Mouse (Mus musculus) neural tube, embryonic 12.5 days (tissue): ENCODE results near the gene Asb9. TPM values are rescaled to one million over a fixed set of nuclear protein-coding genes. Genes with fewer than 3 reads are reported as not detected.
A peak's percentile ranks its signal among the peaks of the same experiment; 100 is the strongest.

Source experiments
- ATAC-seq: fragments of 200-750 bp; cut with Nextera tagmentation; 2 replicates; pipeline ENCODE4 v1.8.0; 2017; ENCODE audit warnings: low read depth, mild to moderate bottlenecking, moderate TSS enrichment, moderate library complexity; ENCODE audit not compliant: low FRiP score
- H3K27ac ChIP-seq: fragments of 300-500 bp; sonication (generic); 2 replicates; pipeline ENCODE4 v1.5.1; 2016
- H3K27me3 ChIP-seq: fragments of 300-500 bp; sonication (generic); replicated peaks from 2 replicates; pipeline ENCODE4 v1.6.1; 2016; ENCODE audit warnings: mild to moderate bottlenecking
- H3K36me3 ChIP-seq: fragments of 300-500 bp; sonication (generic); 2 replicates; pipeline ENCODE4 v1.6.1; 2016; ENCODE audit warnings: mild to moderate bottlenecking
- H3K4me1 ChIP-seq: fragments of 300-500 bp; sonication (generic); 2 replicates; pipeline ENCODE4 v1.6.1; 2016
- H3K4me2 ChIP-seq: fragments of 300-500 bp; sonication (generic); replicated peaks from 2 replicates; pipeline ENCODE4 v1.6.1; 2016; ENCODE audit warnings: mild to moderate bottlenecking
- H3K4me3 ChIP-seq: fragments of 300-500 bp; sonication (generic); 2 replicates; pipeline ENCODE4 v1.5.1; 2016
- H3K9ac ChIP-seq: fragments of 300-500 bp; sonication (generic); 2 replicates; pipeline ENCODE4 v1.6.1; 2016; ENCODE audit warnings: mild to moderate bottlenecking
- H3K9me3 ChIP-seq: fragments of 300-500 bp; sonication (generic); 2 replicates; pipeline ENCODE4 v1.6.1; 2016; ENCODE audit warnings: mild to moderate bottlenecking
- WGBS: fragments of 180-500 bp; shearing (Covaris S2); methylation state at CpG from one replicate; pipeline ENCODE4 v1.1.7; 2016; 5-methylcytosine and 5-hydroxymethylcytosine counted together
- polyA plus RNA-seq: library from polyadenylated mRNA; unstranded; fragments of >200 nt; fragmentation: Nextera tagmentation; extraction: Ambion mirVana; gene quantifications from 2 replicates; pipeline ENCODE4 v1.2.1, GENCODE M21; 2016

Gene Asb9
- polyA plus RNA-seq = 0.36 TPM in 1 of 2 replicates, not detected in the other

- WGBS = 78% methylated on average over 10 of the region's 10 CpGs
- no peak within 1 kb of the TSS for H3K27ac ChIP-seq
Measured at GRCm38 (mm10) chrX:164505709-164506498, at the start of gene Asb9. Asb9 (plus strand) TSS chrX:164506327.

GRCm38 (mm10) chrX:164459205-164459878, 46.8 kb upstream of the Asb9 start:
- ATAC-seq = no peak
- Histone ChIP-seq H3K27me3 (no peaks in the 10 kb centered on the region), H3K9ac (no peak overlapping the region), H3K4me2 (no peak overlapping the region), H3K9me3 (no peaks in the 10 kb centered on the region), H3K4me1 (no peaks in the 10 kb centered on the region), H3K27ac (no peak overlapping the region), H3K4me3 (no peak overlapping the region), H3K36me3 (no peaks in the 10 kb centered on the region)
- WGBS = 69% methylated on average over 6 of the region's 6 CpGs

More at GRCm38 (mm10) chrX:164505709-164506498, at the start of gene Asb9:
- no peaks in the 10 kb centered on the region for H3K4me1 ChIP-seq
- no peaks in the 10 kb centered on the region for H3K36me3 ChIP-seq
- no peak for ATAC-seq
- no peak within 1 kb of the TSS for H3K4me2 ChIP-seq
- H3K9me3 ChIP-seq = no peaks in the 10 kb centered on the region
- H3K4me3 ChIP-seq = no peak within 1 kb of the TSS
- no peak within 1 kb of the TSS for H3K9ac ChIP-seq
- H3K27me3 ChIP-seq = no peaks in the 10 kb centered on the region

GRCm38 (mm10) chrX:164502258-164502657, 3.9 kb upstream of the Asb9 start:
- Histone ChIP-seq H3K27me3 (no peaks in the 10 kb centered on the region), H3K36me3 (no peaks in the 10 kb centered on the region), H3K9me3 (no peaks in the 10 kb centered on the region), H3K9ac (no peak overlapping the region), H3K4me3 (no peak overlapping the region), H3K4me1 (no peaks in the 10 kb centered on the region), H3K4me2 (no peak overlapping the region), H3K27ac (no peak overlapping the region)
- no peak for ATAC-seq
- 73% methylated on average over 2 of the region's 2 CpGs for WGBS

GRCm38 (mm10) chrX:164507068-164507467, 941 bp downstream of the Asb9 start:
- Histone ChIP-seq H3K4me3 (no peak overlapping the region), H3K9me3 (no peaks in the 10 kb centered on the region), H3K4me2 (no peak overlapping the region), H3K4me1 (no peaks in the 10 kb centered on the region), H3K27ac (no peak overlapping the region), H3K9ac (no peak overlapping the region), H3K36me3 (no peaks in the 10 kb centered on the region), H3K27me3 (no peaks in the 10 kb centered on the region)
- no peak for ATAC-seq
- 89% methylated on average over 4 of the region's 4 CpGs for WGBS

- Histone ChIP-seq H3K9ac (no peak overlapping the region), H3K4me2 (no peak overlapping the region), H3K27ac (no peak overlapping the region), H3K9me3 (no peaks in the 10 kb centered on the region), H3K36me3 (no peaks in the 10 kb centered on the region), H3K4me3 (no peak overlapping the region), H3K27me3 (no peaks in the 10 kb centered on the region), H3K4me1 (no peaks in the 10 kb centered on the region)
- WGBS = 77% methylated on average over 3 of the region's 3 CpGs
- no peak for ATAC-seq
Measured at GRCm38 (mm10) chrX:164508728-164509127, 2.6 kb downstream of the Asb9 start.

GRCm38 (mm10) chrX:164522138-164522537, 16.0 kb downstream of the Asb9 start:
- Histone ChIP-seq H3K27ac (no peak overlapping the region), H3K9me3 (no peaks in the 10 kb centered on the region), H3K27me3 (no peaks in the 10 kb centered on the region), H3K9ac (no peak overlapping the region), H3K4me1 (no peaks in the 10 kb centered on the region), H3K4me3 (no peak overlapping the region), H3K36me3 (no peaks in the 10 kb centered on the region), H3K4me2 (no peak overlapping the region)
- no peak for ATAC-seq

GRCm38 (mm10) chrX:164526566-164526965, 20.4 kb downstream of the Asb9 start:
- Histone ChIP-seq H3K27me3 (no peaks in the 10 kb centered on the region), H3K4me3 (no peak overlapping the region), H3K27ac (no peak overlapping the region), H3K4me1 (no peaks in the 10 kb centered on the region), H3K9ac (no peak overlapping the region), H3K36me3 (no peaks in the 10 kb centered on the region), H3K4me2 (no peak overlapping the region), H3K9me3 (no peaks in the 10 kb centered on the region)
- 48% methylated on average over 1 of the region's 1 CpGs for WGBS
- no peak for ATAC-seq

- peak; percentile 77 for ATAC-seq
- H3K9me3 ChIP-seq = no peaks in the 10 kb centered on the region
- no peaks in the 10 kb centered on the region for H3K4me1 ChIP-seq
- no peaks in the 10 kb centered on the region; the same call in 1 of the 2 replicates for H3K27me3 ChIP-seq
- 37% methylated on average over 11 of the region's 11 CpGs for WGBS
- H3K36me3 ChIP-seq = no peaks in the 10 kb centered on the region
- H3K27ac ChIP-seq = no peak overlapping the region
- no peak overlapping the region for H3K4me3 ChIP-seq
- no peak overlapping the region for H3K4me2 ChIP-seq
- no peak overlapping the region for H3K9ac ChIP-seq
Measured at GRCm38 (mm10) chrX:164541436-164542317, 35.5 kb downstream of the Asb9 start.

- no peaks in the 10 kb centered on the region for H3K27me3 ChIP-seq
- no peaks in the 10 kb centered on the region for H3K36me3 ChIP-seq
- H3K9ac ChIP-seq = no peak overlapping the region
- ATAC-seq = no peak
- 73% methylated on average over 1 of the region's 1 CpGs for WGBS
- no peak overlapping the region for H3K4me2 ChIP-seq
- H3K4me1 ChIP-seq = no peaks in the 10 kb centered on the region
- no peak overlapping the region for H3K27ac ChIP-seq
- H3K4me3 ChIP-seq = no peak overlapping the region
- no peaks in the 10 kb centered on the region for H3K9me3 ChIP-seq
Measured at GRCm38 (mm10) chrX:164570195-164570594, 64.1 kb downstream of the Asb9 start.

GRCm38 (mm10) chrX:164576967-164577366, 70.8 kb downstream of the Asb9 start:
- WGBS = 78% methylated on average over 3 of the region's 3 CpGs
- Histone ChIP-seq H3K27ac (no peak overlapping the region), H3K9me3 (no peaks in the 10 kb centered on the region), H3K4me3 (no peak overlapping the region), H3K9ac (no peak overlapping the region), H3K36me3 (no peaks in the 10 kb centered on the region), H3K4me2 (no peak overlapping the region), H3K27me3 (no peaks in the 10 kb centered on the region), H3K4me1 (no peaks in the 10 kb centered on the region)
- peak; percentile 21; the same call in 1 of the 2 replicates for ATAC-seq
